Mouse (Mus musculus) hindbrain, embryonic 12.5 days (tissue): ENCODE data around the gene Nol10. TPM values are rescaled to one million over a fixed set of nuclear protein-coding genes. Genes with fewer than 3 reads are reported as not detected.
A peak's percentile ranks its signal among the peaks of the same experiment; 100 is the strongest.

ENCODE experiments used
- ATAC-seq: fragments of 200-750 bp; cut with Nextera tagmentation; 2 replicates; pipeline ENCODE4 v1.8.0; 2017; ENCODE audit warnings: moderate TSS enrichment; ENCODE audit not compliant: low FRiP score
- H3K27ac ChIP-seq: fragments of 300-500 bp; sonication (generic); 2 replicates; pipeline ENCODE4 v1.5.1; 2016; ENCODE audit warnings: mild to moderate bottlenecking
- H3K27me3 ChIP-seq: fragments of 300-500 bp; sonication (generic); 2 replicates; pipeline ENCODE4 v1.6.1; 2016; ENCODE audit warnings: mild to moderate bottlenecking
- H3K36me3 ChIP-seq: fragments of 300-500 bp; sonication (generic); 2 replicates; pipeline ENCODE4 v1.6.1; 2016; ENCODE audit warnings: mild to moderate bottlenecking
- H3K4me1 ChIP-seq: fragments of 300-500 bp; sonication (generic); 2 replicates; pipeline ENCODE4 v1.6.1; 2016
- H3K4me2 ChIP-seq: fragments of 300-500 bp; sonication (generic); replicated peaks from 2 replicates; pipeline ENCODE4 v1.6.1; 2016; ENCODE audit warnings: mild to moderate bottlenecking
- H3K4me3 ChIP-seq: fragments of 300-500 bp; sonication (generic); 2 replicates; pipeline ENCODE4 v1.5.1; 2016; ENCODE audit warnings: mild to moderate bottlenecking
- H3K9ac ChIP-seq: fragments of 300-500 bp; sonication (generic); 2 replicates; pipeline ENCODE4 v1.6.1; 2016; ENCODE audit warnings: mild to moderate bottlenecking, moderate library complexity
- H3K9me3 ChIP-seq: fragments of 300-500 bp; sonication (generic); replicated peaks from 2 replicates; pipeline ENCODE4 v1.6.1; 2016; ENCODE audit warnings: mild to moderate bottlenecking
- WGBS: fragments of 180-500 bp; shearing (Covaris S2); methylation state at CpG from one replicate; pipeline ENCODE4 v1.1.7; 2016; 5-methylcytosine and 5-hydroxymethylcytosine counted together
- polyA plus RNA-seq: library from polyadenylated mRNA; unstranded; fragments of >200 nt; fragmentation: Nextera tagmentation; extraction: Ambion mirVana; gene quantifications from 2 replicates; pipeline ENCODE4 v1.2.1, GENCODE M21; 2016

The Nol10 gene
- polyA plus RNA-seq, 1 experiment from 2014 or later, result 28.1 TPM

GRCm38 (mm10) chr12:17390510-17390909 is 42.3 kb downstream of the Nol10 start:
- WGBS, result 78% methylated on average over 4 of the region's 4 CpGs
- ATAC-seq, result no peak
- no peak overlapping the region for H3K4me2 ChIP-seq

GRCm38 (mm10) chr12:17393148-17393547 is 44.9 kb downstream of the Nol10 start:
- H3K36me3 ChIP-seq, result no peaks in the 10 kb centered on the region
- H3K4me1 ChIP-seq, result no peaks in the 10 kb centered on the region
- H3K4me3 ChIP-seq, result no peak overlapping the region
- 78% methylated on average over 13 of the region's 13 CpGs for WGBS
- H3K9me3 ChIP-seq, result no peaks in the 10 kb centered on the region
- H3K4me2 ChIP-seq, result no peak overlapping the region
- H3K27ac ChIP-seq, result no peak overlapping the region
- no peak for ATAC-seq
- H3K9ac ChIP-seq, result no peak overlapping the region
- H3K27me3 ChIP-seq, result no peaks in the 10 kb centered on the region

More at GRCm38 (mm10) chr12:17390510-17390909, 42.3 kb downstream of the Nol10 start:
- no peak overlapping the region for H3K4me3 ChIP-seq
- no peaks in the 10 kb centered on the region for H3K36me3 ChIP-seq
- no peaks in the 10 kb centered on the region for H3K9me3 ChIP-seq
- no peak overlapping the region for H3K27ac ChIP-seq
- no peaks in the 10 kb centered on the region for H3K4me1 ChIP-seq
- H3K27me3 ChIP-seq, result no peaks in the 10 kb centered on the region
- no peak overlapping the region for H3K9ac ChIP-seq

GRCm38 (mm10) chr12:17397150-17397549 is 48.9 kb downstream of the Nol10 start:
- Histone ChIP-seq H3K27me3 (no peaks in the 10 kb centered on the region), H3K36me3 (peaks cover 7% of the 10 kb centered on the region), H3K4me1 (no peaks in the 10 kb centered on the region), H3K9me3 (no peaks in the 10 kb centered on the region), H3K4me2 (no peak overlapping the region), H3K9ac (no peak overlapping the region), H3K4me3 (no peak overlapping the region), H3K27ac (no peak overlapping the region)
- 78% methylated on average over 2 of the region's 2 CpGs for WGBS
- ATAC-seq, result peak; percentile 40; the same call in 1 of the 2 replicates

GRCm38 (mm10) chr12:17401419-17401818 is 53.2 kb downstream of the Nol10 start:
- no peak overlapping the region for H3K4me2 ChIP-seq
- no peak overlapping the region for H3K9ac ChIP-seq
- H3K36me3 ChIP-seq, result peaks cover 36% of the 10 kb centered on the region
- no peak overlapping the region for H3K4me3 ChIP-seq
- no peak for ATAC-seq
- H3K9me3 ChIP-seq, result no peaks in the 10 kb centered on the region
- no peaks in the 10 kb centered on the region for H3K4me1 ChIP-seq
- 94% methylated on average over 1 of the region's 1 CpGs for WGBS
- no peaks in the 10 kb centered on the region for H3K27me3 ChIP-seq
- no peak overlapping the region for H3K27ac ChIP-seq

- Histone ChIP-seq H3K36me3 (peaks cover 40% of the 10 kb centered on the region), H3K9me3 (no peaks in the 10 kb centered on the region), H3K4me1 (no peaks in the 10 kb centered on the region), H3K9ac (no peak overlapping the region), H3K27ac (no peak overlapping the region), H3K27me3 (no peaks in the 10 kb centered on the region), H3K4me2 (no peak overlapping the region), H3K4me3 (no peak overlapping the region)
- no peak for ATAC-seq
- WGBS, result 91% methylated on average over 3 of the region's 3 CpGs
Observed at GRCm38 (mm10) chr12:17402116-17402515, 53.9 kb downstream of the Nol10 start.

- Histone ChIP-seq H3K4me2 (no peak overlapping the region), H3K9ac (no peak overlapping the region), H3K9me3 (no peaks in the 10 kb centered on the region), H3K27ac (no peak overlapping the region), H3K27me3 (no peaks in the 10 kb centered on the region), H3K36me3 (peaks cover 56% of the 10 kb centered on the region), H3K4me3 (no peak overlapping the region), H3K4me1 (no peaks in the 10 kb centered on the region)
- 96% methylated on average over 4 of the region's 4 CpGs for WGBS
- no peak for ATAC-seq
Observed at GRCm38 (mm10) chr12:17403998-17404397, 55.7 kb downstream of the Nol10 start.

GRCm38 (mm10) chr12:17406825-17407224 is 58.6 kb downstream of the Nol10 start:
- H3K27me3 ChIP-seq, result no peaks in the 10 kb centered on the region
- ATAC-seq, result no peak
- no peaks in the 10 kb centered on the region for H3K9me3 ChIP-seq
- WGBS, result 97% methylated on average over 4 of the region's 4 CpGs
- no peaks in the 10 kb centered on the region for H3K4me1 ChIP-seq
- H3K27ac ChIP-seq, result no peak overlapping the region
- H3K9ac ChIP-seq, result no peak overlapping the region
- H3K4me3 ChIP-seq, result no peak overlapping the region
- peaks cover 59% of the 10 kb centered on the region for H3K36me3 ChIP-seq
- H3K4me2 ChIP-seq, result no peak overlapping the region

GRCm38 (mm10) chr12:17408312-17408711 is 60.1 kb downstream of the Nol10 start:
- H3K27ac ChIP-seq, result no peak overlapping the region
- no peak for ATAC-seq
- no peak overlapping the region for H3K4me3 ChIP-seq
- no peaks in the 10 kb centered on the region for H3K27me3 ChIP-seq
- no peak overlapping the region for H3K9ac ChIP-seq
- WGBS, result 93% methylated on average over 7 of the region's 7 CpGs
- no peak overlapping the region for H3K4me2 ChIP-seq
- H3K36me3 ChIP-seq, result peaks cover 52% of the 10 kb centered on the region
- H3K9me3 ChIP-seq, result no peaks in the 10 kb centered on the region
- H3K4me1 ChIP-seq, result no peaks in the 10 kb centered on the region

GRCm38 (mm10) chr12:17411242-17411641 is 63.0 kb downstream of the Nol10 start:
- Histone ChIP-seq H3K4me3 (no peak overlapping the region), H3K36me3 (peaks cover 36% of the 10 kb centered on the region), H3K4me2 (no peak overlapping the region), H3K27ac (no peak overlapping the region), H3K9ac (no peak overlapping the region), H3K9me3 (no peaks in the 10 kb centered on the region), H3K27me3 (no peaks in the 10 kb centered on the region), H3K4me1 (no peaks in the 10 kb centered on the region)
- WGBS, result 90% methylated on average over 2 of the region's 2 CpGs
- no peak for ATAC-seq

GRCm38 (mm10) chr12:17411797-17412526 is 63.7 kb downstream of the Nol10 start:
- H3K9ac ChIP-seq, result no peak overlapping the region
- H3K4me1 ChIP-seq, result no peaks in the 10 kb centered on the region
- H3K4me3 ChIP-seq, result no peak overlapping the region
- no peaks in the 10 kb centered on the region for H3K9me3 ChIP-seq
- H3K27ac ChIP-seq, result no peak overlapping the region
- H3K4me2 ChIP-seq, result no peak overlapping the region
- H3K27me3 ChIP-seq, result no peaks in the 10 kb centered on the region
- WGBS, result 71% methylated on average over 12 of the region's 12 CpGs
- ATAC-seq, result no peak
- H3K36me3 ChIP-seq, result peaks cover 37% of the 10 kb centered on the region

GRCm38 (mm10) chr12:17414734-17415133 is 66.5 kb downstream of the Nol10 start:
- H3K4me3 ChIP-seq, result no peak overlapping the region
- H3K4me2 ChIP-seq, result no peak overlapping the region
- H3K4me1 ChIP-seq, result no peaks in the 10 kb centered on the region
- H3K27ac ChIP-seq, result no peak overlapping the region
- WGBS, result 90% methylated on average over 7 of the region's 7 CpGs
- H3K36me3 ChIP-seq, result peaks cover 44% of the 10 kb centered on the region
- ATAC-seq, result no peak
- H3K9ac ChIP-seq, result no peak overlapping the region
- no peaks in the 10 kb centered on the region for H3K9me3 ChIP-seq
- H3K27me3 ChIP-seq, result no peaks in the 10 kb centered on the region

GRCm38 (mm10) chr12:17420168-17420810 is 72.0 kb downstream of the Nol10 start:
- Histone ChIP-seq H3K27me3 (no peaks in the 10 kb centered on the region), H3K4me3 (no peak overlapping the region), H3K27ac (no peak overlapping the region), H3K4me1 (no peaks in the 10 kb centered on the region), H3K9ac (no peak overlapping the region), H3K4me2 (no peak overlapping the region), H3K9me3 (no peaks in the 10 kb centered on the region), H3K36me3 (peaks cover 60% of the 10 kb centered on the region)
- ATAC-seq, result no peak
- 49% methylated on average over 3 of the region's 3 CpGs for WGBS
